Mouse (Mus musculus) E14TG2a.4 (cell line): ENCODE data around the gene Plxna2.

Source experiments
- H3K27me3 ChIP-seq: 2 replicates; pipeline ENCODE4 v1.6.1; 2014; ENCODE audit warnings: low read length, control low read depth; ENCODE audit not compliant: insufficient read depth
- H3K36me3 ChIP-seq: 2 replicates; pipeline ENCODE4 v1.6.1; 2014; ENCODE audit warnings: low read length, control low read depth; ENCODE audit not compliant: insufficient read depth
- H3K4me1 ChIP-seq: replicated peaks from 2 replicates; pipeline ENCODE4 v1.6.1; 2014; ENCODE audit warnings: low read depth, low read length, control low read depth
- H3K4me3 ChIP-seq: replicated peaks from 2 replicates; pipeline ENCODE4 v1.5.1; 2014; ENCODE audit warnings: mild to moderate bottlenecking, low read length
- H3K9me3 ChIP-seq: 2 replicates; pipeline ENCODE4 v1.6.1; 2014; ENCODE audit warnings: low read length, control low read depth
- CTCF ChIP-seq: conservative IDR thresholded peaks from 2 replicates; pipeline ENCODE4 v1.5.1; 2014; ENCODE audit warnings: low read length
- NANOG ChIP-seq: IDR thresholded peaks from 2 replicates; pipeline ENCODE4 v1.6.1; 2014; ENCODE audit warnings: borderline replicate concordance, low read length, mixed read lengths
- POU5F1 ChIP-seq: IDR thresholded peaks from 2 replicates; pipeline ENCODE4 v1.6.1; 2014; ENCODE audit warnings: low read length, borderline replicate concordance

Plxna2 gene

DNA sequence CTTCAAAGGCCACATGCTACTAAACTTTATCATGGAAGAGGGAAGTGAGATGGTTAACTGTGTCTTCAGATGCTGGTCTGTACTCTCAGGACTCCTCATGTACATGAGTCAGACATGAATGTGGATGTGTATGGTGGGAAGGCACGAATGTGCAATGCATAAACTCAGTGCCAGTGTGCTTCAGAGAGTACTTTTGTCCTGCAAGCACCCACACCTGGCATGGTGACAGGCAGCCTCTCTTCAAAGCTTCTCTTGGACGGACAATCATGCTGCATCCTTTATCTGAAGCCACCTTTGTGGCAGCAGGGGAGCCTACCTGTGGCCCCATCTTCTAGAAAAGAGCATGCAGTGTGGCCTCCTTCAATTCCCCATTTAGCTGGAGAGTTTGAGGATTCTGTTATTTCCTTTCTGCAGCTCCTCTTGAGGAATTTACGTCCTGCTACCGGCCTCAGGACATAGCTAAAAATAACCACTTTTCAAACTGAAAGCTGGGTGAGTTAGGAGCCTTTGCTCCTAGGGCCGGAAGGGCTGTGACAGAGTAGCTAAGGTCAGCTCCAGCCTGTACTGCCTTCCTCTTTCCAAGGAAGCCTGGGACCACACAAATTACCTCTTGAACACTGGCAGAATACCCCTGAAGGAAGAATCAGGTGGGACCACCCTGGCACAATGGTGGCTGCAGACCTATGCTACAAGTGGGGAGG lies 23.7 kb downstream of the Plxna2 start:
- H3K9me3 ChIP-seq: no peaks in the 10 kb centered on the region
- H3K4me1 ChIP-seq: peaks cover 8% of the 10 kb centered on the region
- peaks cover 5% of the 10 kb centered on the region; the same call in 1 of the 2 replicates for H3K36me3 ChIP-seq
- no peak overlapping the region for H3K4me3 ChIP-seq
- TF ChIP-seq POU5F1: no peak
- TF ChIP-seq NANOG: no peak
- TF ChIP-seq CTCF: no peak
- no peaks in the 10 kb centered on the region for H3K27me3 ChIP-seq

DNA sequence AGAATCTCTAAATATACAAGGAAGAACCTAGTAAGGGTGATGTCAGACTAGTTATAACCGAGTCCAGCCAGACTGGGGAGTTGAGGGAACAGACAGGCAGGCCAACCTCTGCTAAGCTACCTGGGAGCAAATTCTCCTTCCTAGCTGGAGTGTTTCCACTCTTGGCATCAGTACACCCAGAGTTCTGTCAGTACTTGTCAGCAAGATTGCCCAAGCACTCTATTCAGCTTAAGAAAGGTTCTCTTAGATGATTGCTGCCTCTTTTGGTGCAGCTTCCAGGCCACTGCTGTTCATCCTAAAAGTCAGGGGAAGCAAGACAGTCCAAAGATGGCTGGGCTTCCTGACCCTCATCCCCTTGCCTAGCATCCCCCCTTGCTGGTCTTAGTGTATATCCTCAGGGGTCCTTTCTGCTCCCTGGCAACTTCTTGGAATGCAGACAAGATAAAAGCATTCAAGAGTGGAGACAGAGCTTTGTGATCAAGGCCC lies 24.3 kb downstream of the Plxna2 start:
- H3K27me3 ChIP-seq: no peaks in the 10 kb centered on the region
- H3K36me3 ChIP-seq: peaks cover 5% of the 10 kb centered on the region; the same call in 1 of the 2 replicates
- peaks cover 4% of the 10 kb centered on the region for H3K4me1 ChIP-seq
- TF ChIP-seq CTCF (no peak), NANOG (no peak), POU5F1 (no peak)
- H3K4me3 ChIP-seq: no peak overlapping the region
- no peaks in the 10 kb centered on the region for H3K9me3 ChIP-seq

DNA sequence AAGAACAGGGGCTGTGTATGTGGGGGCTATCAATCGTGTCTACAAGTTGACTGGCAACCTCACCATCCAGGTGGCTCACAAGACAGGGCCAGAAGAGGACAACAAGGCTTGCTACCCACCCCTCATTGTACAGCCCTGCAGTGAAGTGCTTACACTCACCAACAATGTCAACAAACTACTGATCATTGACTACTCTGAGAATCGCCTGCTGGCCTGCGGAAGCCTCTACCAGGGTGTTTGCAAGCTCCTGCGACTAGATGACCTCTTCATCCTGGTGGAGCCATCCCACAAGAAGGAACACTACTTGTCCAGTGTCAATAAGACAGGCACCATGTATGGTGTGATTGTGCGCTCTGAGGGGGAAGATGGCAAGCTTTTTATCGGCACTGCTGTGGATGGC lies 25.9 kb downstream of the Plxna2 start:
- Histone ChIP-seq H3K4me1 (no peaks in the 10 kb centered on the region), H3K36me3 (peaks cover 5% of the 10 kb centered on the region; the same call in 1 of the 2 replicates), H3K9me3 (no peaks in the 10 kb centered on the region), H3K4me3 (no peak overlapping the region), H3K27me3 (no peaks in the 10 kb centered on the region)
- TF ChIP-seq POU5F1 (no peak), NANOG (no peak), CTCF (no peak)

DNA sequence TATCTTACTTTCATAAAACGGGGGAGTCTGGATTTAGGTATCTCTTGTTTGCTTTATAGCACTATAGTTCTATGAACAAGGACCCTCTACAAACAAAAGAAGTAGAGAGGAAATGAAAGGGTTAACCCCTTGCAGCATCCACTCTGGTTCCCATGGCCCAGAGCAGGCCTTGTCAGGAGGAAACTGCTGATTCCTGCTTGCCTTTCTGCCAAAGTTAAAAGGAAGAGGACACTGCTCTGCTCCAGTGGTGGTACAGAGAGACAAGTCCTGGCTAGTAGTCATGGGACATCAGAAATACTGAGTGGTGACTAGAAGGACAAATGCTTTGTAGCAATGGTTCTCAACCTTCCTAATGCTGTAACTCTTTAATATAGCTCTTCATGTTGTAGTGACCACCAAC lies 27.9 kb downstream of the Plxna2 start:
- Histone ChIP-seq H3K9me3 (no peaks in the 10 kb centered on the region), H3K36me3 (peaks cover 8% of the 10 kb centered on the region; the same call in 1 of the 2 replicates), H3K27me3 (no peaks in the 10 kb centered on the region), H3K4me1 (no peaks in the 10 kb centered on the region), H3K4me3 (no peak overlapping the region)
- TF ChIP-seq POU5F1 (no peak), NANOG (no peak), CTCF (no peak)

DNA sequence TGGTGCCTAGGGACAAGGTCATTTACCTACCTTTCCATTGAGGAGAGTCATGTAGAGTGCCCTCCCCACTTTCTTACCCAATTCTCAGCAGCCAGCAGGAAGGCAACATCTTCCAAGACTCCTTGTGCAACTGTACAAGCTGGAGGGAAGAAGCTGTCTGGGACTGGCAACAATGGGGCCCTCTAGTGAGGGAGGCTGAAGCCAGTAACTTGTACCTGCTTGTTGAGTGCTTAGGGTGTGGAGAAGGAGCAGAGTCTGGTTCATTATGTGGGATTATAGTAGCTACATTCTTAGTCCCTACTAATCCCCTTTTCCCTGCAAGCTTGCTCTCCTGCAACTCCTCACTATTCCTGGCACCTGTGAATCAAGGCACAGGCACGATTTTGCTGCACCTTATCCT lies 32.1 kb downstream of the Plxna2 start:
- Histone ChIP-seq H3K36me3 (0 out of 2 replicates have a peak, but pooled peaks cover 3% of the 10 kb centered on the region), H3K9me3 (peaks cover 9% of the 10 kb centered on the region), H3K4me3 (no peak overlapping the region), H3K27me3 (no peaks in the 10 kb centered on the region), H3K4me1 (no peaks in the 10 kb centered on the region)
- TF ChIP-seq POU5F1 (no peak), CTCF (no peak), NANOG (no peak)

DNA sequence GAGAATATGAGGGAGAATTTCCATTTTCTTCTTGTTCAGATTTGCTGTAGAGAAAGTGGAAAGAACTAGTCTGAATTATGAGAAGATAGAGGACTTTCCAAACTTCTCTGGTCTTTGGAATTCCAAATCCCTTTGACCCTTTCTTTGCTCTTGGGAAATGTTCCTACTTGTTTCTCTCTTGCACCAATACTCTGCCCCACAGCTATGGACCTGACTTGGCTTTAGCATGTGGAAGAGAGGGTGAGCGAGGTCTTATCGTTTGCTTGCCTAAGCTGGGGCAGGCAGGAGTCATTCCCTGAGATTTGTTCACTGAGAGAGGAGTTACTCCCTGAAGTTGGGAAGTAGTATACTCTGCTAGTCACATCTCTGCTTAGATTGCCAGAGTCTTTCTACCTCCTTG lies 32.5 kb downstream of the Plxna2 start:
- H3K9me3 ChIP-seq: peaks cover 9% of the 10 kb centered on the region
- no peaks in the 10 kb centered on the region for H3K27me3 ChIP-seq
- no peak overlapping the region for H3K4me3 ChIP-seq
- TF ChIP-seq CTCF (no peak), POU5F1 (no peak), NANOG (no peak)
- 0 out of 2 replicates have a peak, but pooled peaks cover 3% of the 10 kb centered on the region for H3K36me3 ChIP-seq
- H3K4me1 ChIP-seq: no peaks in the 10 kb centered on the region

DNA sequence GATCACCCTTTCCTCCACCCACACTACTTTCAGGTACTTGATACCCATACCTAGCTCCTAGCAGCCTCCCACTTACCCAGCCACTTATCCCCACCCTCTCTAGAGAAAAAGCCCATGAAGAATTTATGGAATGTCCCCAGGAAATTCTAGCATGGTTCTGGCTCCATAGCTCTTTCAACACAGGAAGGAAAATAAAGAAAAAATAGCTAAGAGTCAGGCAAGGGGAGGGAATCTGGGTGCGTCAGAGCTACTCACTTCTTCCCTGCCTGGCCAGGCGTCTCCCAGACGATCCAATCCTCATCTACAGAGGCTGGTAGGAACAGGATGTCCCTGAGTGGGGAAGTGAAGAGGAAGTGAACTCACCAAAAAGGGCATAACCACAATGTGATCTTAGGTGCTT lies 34.0 kb downstream of the Plxna2 start:
- Histone ChIP-seq H3K27me3 (no peaks in the 10 kb centered on the region), H3K4me3 (no peak overlapping the region), H3K4me1 (no peaks in the 10 kb centered on the region), H3K9me3 (peaks cover 13% of the 10 kb centered on the region), H3K36me3 (peaks cover 6% of the 10 kb centered on the region; the same call in 1 of the 2 replicates)
- no peak for TF ChIP-seq NANOG
- TF ChIP-seq CTCF: no peak
- TF ChIP-seq POU5F1: no peak

DNA sequence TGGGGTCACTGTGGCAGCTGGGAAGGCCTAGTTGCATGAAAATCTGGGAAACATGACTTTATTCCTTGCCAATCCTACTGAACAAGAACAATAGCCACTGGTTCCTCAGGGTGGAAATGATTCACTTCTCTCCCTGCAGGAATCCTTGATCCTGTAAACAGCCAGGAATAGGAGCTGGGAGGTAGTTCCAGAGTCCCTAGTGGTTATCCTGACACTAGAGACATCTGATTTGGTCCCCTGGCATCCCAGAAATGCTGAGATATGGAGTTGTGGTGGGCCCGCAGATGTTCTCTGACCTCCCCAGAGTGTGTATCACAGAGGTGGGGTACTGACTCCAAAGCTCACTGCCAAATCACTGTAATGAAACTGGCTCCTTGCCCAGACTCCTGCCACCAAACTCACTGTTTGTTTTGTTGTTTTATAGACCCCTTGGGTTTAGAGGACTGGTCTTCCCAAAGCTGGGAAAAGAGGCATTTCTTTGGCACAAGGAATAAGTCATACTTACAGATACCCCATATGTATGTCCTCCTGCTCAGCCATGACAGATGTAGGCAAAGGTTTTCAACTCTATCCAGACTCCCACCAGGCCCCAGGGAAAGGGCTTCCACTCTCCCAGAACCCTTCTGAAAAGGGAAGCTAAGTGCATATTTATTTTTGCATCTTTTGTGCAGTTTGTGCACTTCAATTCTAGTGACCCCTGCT lies 40.6 kb downstream of the Plxna2 start:
- H3K9me3 ChIP-seq: peaks cover 13% of the 10 kb centered on the region
- no peak for TF ChIP-seq POU5F1
- TF ChIP-seq NANOG: no peak
- TF ChIP-seq CTCF: no peak
- no peaks in the 10 kb centered on the region for H3K4me1 ChIP-seq
- H3K4me3 ChIP-seq: no peak overlapping the region
- no peaks in the 10 kb centered on the region for H3K27me3 ChIP-seq
- peaks cover 3% of the 10 kb centered on the region; the same call in 1 of the 2 replicates for H3K36me3 ChIP-seq

DNA sequence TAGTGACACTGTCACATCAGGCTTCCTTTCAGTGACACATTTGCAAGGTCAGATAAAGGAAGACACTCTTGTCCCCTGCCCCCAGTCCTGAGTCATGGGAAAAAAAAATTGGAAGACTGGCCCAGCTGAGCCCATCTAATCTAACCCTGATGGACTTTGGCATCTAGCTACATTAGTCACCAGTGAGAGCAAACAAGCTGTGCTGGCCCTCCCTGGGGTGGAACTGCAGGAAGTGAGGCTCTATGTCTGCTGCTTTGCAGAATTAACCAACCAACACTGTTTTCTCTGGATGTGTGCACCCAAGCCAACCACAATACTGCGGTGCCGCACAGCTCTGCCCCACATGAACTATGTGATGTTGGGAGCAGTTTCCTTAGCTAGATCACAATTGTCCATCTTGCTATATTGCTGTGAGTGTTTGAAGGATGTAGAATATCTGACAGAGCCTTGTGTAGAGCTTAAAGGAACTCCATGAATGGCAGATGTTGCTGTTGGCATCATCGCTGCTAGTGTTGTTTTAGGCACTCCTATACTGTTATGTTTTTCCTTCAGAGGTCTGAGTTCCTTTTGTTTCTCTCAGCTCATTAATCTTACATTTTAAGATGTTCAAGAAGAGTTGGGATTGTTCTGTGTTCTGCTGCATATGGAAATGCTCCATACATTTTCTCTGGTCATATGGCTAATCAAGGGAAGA lies 42.6 kb downstream of the Plxna2 start:
- Histone ChIP-seq H3K4me1 (no peaks in the 10 kb centered on the region), H3K4me3 (no peak overlapping the region), H3K36me3 (peaks cover 3% of the 10 kb centered on the region; the same call in 1 of the 2 replicates), H3K9me3 (peaks cover 12% of the 10 kb centered on the region), H3K27me3 (no peaks in the 10 kb centered on the region)
- no peak for TF ChIP-seq POU5F1
- TF ChIP-seq NANOG: no peak
- no peak for TF ChIP-seq CTCF
